Mouse (Mus musculus) spleen, adult 2 months (tissue): ENCODE results near the gene Gm20517.

Experiments used
- CTCF ChIP-seq: fragments of 200-500 bp; IDR thresholded peaks from 2 replicates; pipeline ENCODE4 v1.5.1; 2011; ENCODE audit warnings: mild to moderate bottlenecking, inconsistent platforms; ENCODE audit not compliant: insufficient read depth, insufficient read length, insufficient replicate concordance; ENCODE audit errors: extremely low read depth
- POLR2A ChIP-seq: fragments of 200-500 bp; IDR thresholded peaks from 2 replicates; pipeline ENCODE4 v1.6.1; 2011; ENCODE audit warnings: low read depth, low read length, inconsistent platforms

DNA sequence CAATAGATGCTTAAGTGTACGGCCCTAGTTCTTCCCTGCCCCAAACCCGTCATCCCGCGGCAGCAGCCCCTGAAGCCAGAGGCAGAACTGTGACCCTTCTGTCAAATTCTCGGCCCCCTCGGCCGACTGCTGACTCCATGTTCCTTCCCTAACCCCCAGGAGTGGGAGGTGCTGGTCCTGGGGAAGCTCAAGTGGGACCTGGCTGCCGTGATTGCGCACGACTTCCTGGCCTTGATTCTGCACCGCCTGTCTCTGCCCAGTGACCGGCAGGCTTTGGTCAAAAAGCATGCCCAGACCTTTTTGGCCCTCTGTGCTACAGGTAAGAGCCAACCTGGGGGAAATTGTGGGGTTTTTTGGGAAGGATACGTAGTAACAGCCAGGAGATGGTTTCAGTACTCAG lies 14.1 kb upstream of the Gm20517 start:
- TF ChIP-seq CTCF, result no peak
- no peak for TF ChIP-seq POLR2A
